In genomic region chr17:33981192-33981909, GRCm38 (mm10) we compare ENCODE assay signal across 8 mouse cellular contexts. TPM values are rescaled to one million over a fixed set of nuclear protein-coding genes. Genes with fewer than 3 reads are reported as not detected.
A peak's percentile ranks its signal among the peaks of the same experiment; 100 is the strongest.
DNase-seq lines count a peak whose midpoint lies in the region; ATAC-seq and TF ChIP-seq lines count a peak whose summit lies in the region.
"Not testable (repeated sequence)": the region's sequence is repeated elsewhere in the genome, so short reads cannot be mapped to it uniquely, and the experiment has no call there.

No protein-coding gene starts in this region.

- H3K9me3 ChIP-seq in embryonic facial prominence, embryonic 15.5 days (replicated peaks); midbrain, embryonic 10.5 days (replicated peaks): not testable (repeated sequence)

- peaks cover 27% of the 10 kb centered on the region for H3K4me1 ChIP-seq in embryonic facial prominence, embryonic 15.5 days
- peaks cover 18% of the 10 kb centered on the region for H3K4me1 ChIP-seq in heart, adult 2 months (ENCODE audit: control insufficient read depth, insufficient read depth, low read length)
- H3K4me1 ChIP-seq in midbrain, embryonic 10.5 days = peaks cover 31% of the 10 kb centered on the region

- not testable (repeated sequence) for H3K36me3 ChIP-seq in embryonic facial prominence, embryonic 15.5 days; heart, adult 2 months (ENCODE audit: control insufficient read depth, insufficient read depth, low read length); midbrain, embryonic 10.5 days

- peaks cover 42% of the 10 kb centered on the region for H3K27me3 ChIP-seq in embryonic facial prominence, embryonic 15.5 days
- H3K27me3 ChIP-seq in heart, adult 2 months (ENCODE audit: control insufficient read depth, insufficient read depth, low read length) = not testable (repeated sequence)
- peaks cover 43% of the 10 kb centered on the region for H3K27me3 ChIP-seq in midbrain, embryonic 10.5 days (ENCODE audit: low read depth, poor library complexity, severe bottlenecking)

- not testable (repeated sequence) for H3K9ac ChIP-seq in embryonic facial prominence, embryonic 15.5 days
- peak overlapping the region; percentile 64 for H3K9ac ChIP-seq in heart, adult 2 months (ENCODE audit: low read depth, low read length)

- H3K4me3 ChIP-seq in embryonic facial prominence, embryonic 15.5 days (replicated peaks) = peak overlapping the region; percentile 57
- peak overlapping the region; percentile 53 for H3K4me3 ChIP-seq in heart, adult 2 months
- peak overlapping the region; percentile 65 for H3K4me3 ChIP-seq in midbrain, embryonic 10.5 days

- H3K79me2 ChIP-seq in heart, adult 2 months (replicated peaks; ENCODE audit: control insufficient read depth, insufficient read depth, low read length) = not testable (repeated sequence)

- H3K27ac ChIP-seq in embryonic facial prominence, embryonic 15.5 days (replicated peaks) = peak overlapping the region; percentile 94
- peak overlapping the region; percentile 78 for H3K27ac ChIP-seq in heart, adult 2 months
- H3K27ac ChIP-seq in midbrain, embryonic 10.5 days (replicated peaks) = peak overlapping the region; percentile 87

- peak; percentile 95; the same call in 1 of the 2 replicates for TF ChIP-seq EP300 in heart, adult 2 months (IDR thresholded peaks at IDR 0.05; ENCODE audit: insufficient read depth, low read depth, low read length)

- WGBS in embryonic facial prominence, embryonic 15.5 days = under 1% methylated on average over 27 of the region's 27 CpGs
- WGBS in heart, adult 2 months = under 1% methylated on average over 27 of the region's 27 CpGs
- 2% methylated on average over 27 of the region's 27 CpGs for WGBS in midbrain, embryonic 10.5 days

- TF ChIP-seq POLR2A in heart, adult 2 months (IDR thresholded peaks at IDR 0.05; ENCODE audit: insufficient read depth, low read depth, low read length) = peak; percentile 73

- TF ChIP-seq CTCF in heart, adult 2 months (IDR thresholded peaks at IDR 0.05) = peak; percentile 52

- intact Hi-C loops in heart, adult 2 months (cut with DNase I) = loop anchor here (5.0 kb wide), 1 partner anchor 84 kb away; no protein-coding TSS in a partner anchor
- intact Hi-C loops in left cerebral cortex, postnatal 36 days (cut with DNase I) = not testable (repeated sequence)

- peak overlapping the region; percentile 63 for H3K4me2 ChIP-seq in embryonic facial prominence, embryonic 15.5 days (replicated peaks)

- DNase-seq in adrenal gland, postnatal 36 days = peak; percentile 84 to 86
- peak; percentile 85 to 91 for DNase-seq in heart, adult 2 months
- DNase-seq in kidney, adult 18-20 months = peak; percentile 89
- DNase-seq in left cerebral cortex, postnatal 36 days (ENCODE audit: low spot score in 2 of 2) = peak; percentile 81 to 86
- DNase-seq in midbrain, embryonic 10.5 days (ENCODE audit: low spot score) = peak; percentile 91
- DNase-seq in right cerebral cortex, postnatal 4 days = peak; percentile 82
- peak; percentile 76 to 78 for DNase-seq in urinary bladder, postnatal 4 days (ENCODE audit: low spot score in 2 of 2)

- ATAC-seq in embryonic facial prominence, embryonic 15.5 days (ENCODE audit: insufficient number of reproducible peaks, low FRiP score, low TSS enrichment, low read depth) = peak; percentile 92

RNA-seq across cellular contexts. Expression of gene H2-K1, which starts 18.8 kb away (rescaled TPM):
- total RNA-seq in adrenal gland, postnatal 36 days (2021) = 100 to 1,000 TPM; 459 to 574 TPM
- polyA plus RNA-seq in embryonic facial prominence, embryonic 15.5 days (2015; fragmentation: Nextera tagmentation; extraction: Ambion mirVana) = 29.0 and 31.1 TPM in 2 replicates
- 100 to 1,000 TPM; 103 to 117 TPM for total RNA-seq in heart, adult 2 months (2021)
- polyA plus RNA-seq in heart, adult 2 months (2012; rRNA removed) = 655 and 1,075 TPM in 2 replicates
- 10 to 100 TPM; 17.2 to 19.3 TPM for total RNA-seq in left cerebral cortex, postnatal 36 days (2021)
- polyA plus RNA-seq in midbrain, embryonic 10.5 days (2016; fragmentation: Nextera tagmentation; extraction: Ambion mirVana) = 45.7 and 50.3 TPM in 2 replicates

RNA-seq across cellular contexts. Expression of gene Rps18, which starts 25.6 kb away (rescaled TPM):
- total RNA-seq in adrenal gland, postnatal 36 days (2021) = 100 to 1,000 TPM; 791 to 792 TPM
- polyA plus RNA-seq in embryonic facial prominence, embryonic 15.5 days (2015; fragmentation: Nextera tagmentation; extraction: Ambion mirVana) = 1,731 and 1,878 TPM in 2 replicates
- 100 to 1,000 TPM; 364 to 420 TPM for total RNA-seq in heart, adult 2 months (2021)
- 180 and 194 TPM in 2 replicates for polyA plus RNA-seq in heart, adult 2 months (2012; rRNA removed)
- total RNA-seq in left cerebral cortex, postnatal 36 days (2021) = 100 to 1,000 TPM; 291 to 302 TPM
- polyA plus RNA-seq in midbrain, embryonic 10.5 days (2016; fragmentation: Nextera tagmentation; extraction: Ambion mirVana) = 1,339 and 1,576 TPM in 2 replicates

RNA-seq across cellular contexts. Expression of gene Vps52, which starts 25.7 kb away (rescaled TPM):
- total RNA-seq in adrenal gland, postnatal 36 days (2021) = 10 to 100 TPM; 53.4 to 59.9 TPM
- polyA plus RNA-seq in embryonic facial prominence, embryonic 15.5 days (2015; fragmentation: Nextera tagmentation; extraction: Ambion mirVana) = 48.9 and 57.2 TPM in 2 replicates
- total RNA-seq in heart, adult 2 months (2021) = 10 to 100 TPM; 38.1 to 39.1 TPM
- 47.8 and 56.4 TPM in 2 replicates for polyA plus RNA-seq in heart, adult 2 months (2012; rRNA removed)
- total RNA-seq in left cerebral cortex, postnatal 36 days (2021) = 10 to 100 TPM; 84.5 to 87.0 TPM
- 53.5 and 61.0 TPM in 2 replicates for polyA plus RNA-seq in midbrain, embryonic 10.5 days (2016; fragmentation: Nextera tagmentation; extraction: Ambion mirVana)

RNA-seq across cellular contexts. Expression of gene B3galt4, which starts 30.1 kb away (rescaled TPM):
- total RNA-seq in adrenal gland, postnatal 36 days (2021) = 1 to 10 TPM; 4.0 to 6.6 TPM
- polyA plus RNA-seq in embryonic facial prominence, embryonic 15.5 days (2015; fragmentation: Nextera tagmentation; extraction: Ambion mirVana) = 6.0 and 8.5 TPM in 2 replicates
- total RNA-seq in heart, adult 2 months (2021) = 1 to 10 TPM; 1.8 to 1.9 TPM
- 2.4 and 3.4 TPM in 2 replicates for polyA plus RNA-seq in heart, adult 2 months (2012; rRNA removed)
- total RNA-seq in left cerebral cortex, postnatal 36 days (2021) = 1 to 10 TPM; 5.5 to 6.7 TPM
- polyA plus RNA-seq in midbrain, embryonic 10.5 days (2016; fragmentation: Nextera tagmentation; extraction: Ambion mirVana) = 4.1 and 6.4 TPM in 2 replicates

RNA-seq across cellular contexts. Expression of gene Wdr46, which starts 40.9 kb away (rescaled TPM):
- total RNA-seq in adrenal gland, postnatal 36 days (2021) = 10 to 100 TPM; 34.4 to 34.9 TPM
- polyA plus RNA-seq in embryonic facial prominence, embryonic 15.5 days (2015; fragmentation: Nextera tagmentation; extraction: Ambion mirVana) = 36.2 and 36.5 TPM in 2 replicates
- 10 to 100 TPM in 1 of 2 experiments, 1 to 10 TPM in 1; 8.8 to 10.0 TPM for total RNA-seq in heart, adult 2 months (2021)
- 8.7 and 9.1 TPM in 2 replicates for polyA plus RNA-seq in heart, adult 2 months (2012; rRNA removed)
- 10 to 100 TPM; 12.6 to 15.0 TPM for total RNA-seq in left cerebral cortex, postnatal 36 days (2021)
- polyA plus RNA-seq in midbrain, embryonic 10.5 days (2016; fragmentation: Nextera tagmentation; extraction: Ambion mirVana) = 47.8 and 52.5 TPM in 2 replicates

Comparison
In these comparisons a context has a peak if more than half of its experiments do, and no peak if none do; other contexts are left out.
1. Peak in every context shown above with its lines: DNase-seq, ATAC-seq, H3K4me3 ChIP-seq and H3K27ac ChIP-seq.
2. RNA of gene H2-K1, which starts 18.8 kb away (total RNA-seq): 459 to 574 TPM in adrenal gland, postnatal 36 days and 103 to 117 TPM in heart, adult 2 months; 17.2 to 19.3 TPM in left cerebral cortex, postnatal 36 days; every median in the first group is over 4 times any median in the second.